Mouse (Mus musculus): ENCODE data around the gene Cc2d2b.

Cc2d2b gene

DNA sequence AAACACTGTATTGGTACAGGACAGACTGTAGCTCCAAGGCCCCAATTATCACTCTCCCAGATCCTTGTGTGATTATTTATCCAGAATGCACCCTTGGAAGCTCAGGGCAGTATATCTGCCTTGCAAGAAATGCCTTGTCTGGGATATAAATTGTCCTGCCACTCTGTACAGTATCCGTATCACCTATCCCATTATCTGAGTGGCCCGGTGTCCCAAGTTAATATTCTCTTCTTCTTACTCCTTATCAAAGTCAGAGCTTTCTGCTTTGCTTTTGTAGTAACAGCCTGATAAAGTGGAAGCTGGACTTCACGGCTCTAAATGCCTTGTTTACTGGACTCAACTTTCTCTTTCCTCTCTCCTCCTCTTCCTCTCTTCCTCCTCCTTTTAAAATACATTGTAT is 64.2 kb downstream of the Cc2d2b start:
- TF ChIP-seq GATA4 (IDR thresholded peaks at IDR 0.05; ENCODE audit: insufficient replicate concordance, low read length) = no peak

- TF ChIP-seq GATA4 (IDR thresholded peaks at IDR 0.05; ENCODE audit: insufficient replicate concordance, low read length) = no peak
Observed at GRCm38 (mm10) chr19:40813385-40813784, 64.8 kb downstream of the Cc2d2b start.

- TF ChIP-seq GATA4 (IDR thresholded peaks at IDR 0.05; ENCODE audit: insufficient replicate concordance, low read length) = no peak
Observed at GRCm38 (mm10) chr19:40815645-40816183, 67.2 kb downstream of the Cc2d2b start.

- no peak for TF ChIP-seq GATA4 (IDR thresholded peaks at IDR 0.05; ENCODE audit: insufficient replicate concordance, low read length)
Observed at GRCm38 (mm10) chr19:40817901-40818532, 69.5 kb downstream of the Cc2d2b start.

- no peak for TF ChIP-seq GATA4 (IDR thresholded peaks at IDR 0.05; ENCODE audit: insufficient replicate concordance, low read length)
Observed at GRCm38 (mm10) chr19:40818764-40819163, 70.2 kb downstream of the Cc2d2b start.

- TF ChIP-seq GATA4 (IDR thresholded peaks at IDR 0.05; ENCODE audit: insufficient replicate concordance, low read length) = no peak
Observed at GRCm38 (mm10) chr19:40821306-40821825, 72.8 kb downstream of the Cc2d2b start.

DNA sequence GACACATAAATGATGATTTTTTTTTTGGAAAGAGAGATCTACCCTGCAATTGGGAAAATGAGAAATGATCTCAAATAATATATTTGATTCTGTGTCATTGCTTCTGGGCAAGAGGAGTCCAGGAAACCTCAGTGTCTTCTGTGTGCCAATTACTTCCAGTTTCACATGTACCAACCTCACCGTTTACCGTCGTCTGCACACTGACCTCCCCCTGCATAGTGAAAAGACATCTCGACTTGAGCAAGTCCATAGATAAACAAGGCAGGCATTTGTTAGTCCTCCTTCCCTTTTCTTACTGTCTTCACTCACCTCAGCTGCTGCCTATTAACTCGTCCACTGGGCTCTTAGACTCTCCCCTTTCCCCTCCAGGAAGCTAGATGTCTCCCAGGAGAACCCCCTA is 77.1 kb downstream of the Cc2d2b start:
- TF ChIP-seq GATA4 (IDR thresholded peaks at IDR 0.05; ENCODE audit: insufficient replicate concordance, low read length) = no peak

- no peak for TF ChIP-seq GATA4 (IDR thresholded peaks at IDR 0.05; ENCODE audit: insufficient replicate concordance, low read length)
Observed at GRCm38 (mm10) chr19:40826735-40827134, 78.2 kb downstream of the Cc2d2b start.

- TF ChIP-seq GATA4 (IDR thresholded peaks at IDR 0.05; ENCODE audit: insufficient replicate concordance, low read length) = no peak
Observed at GRCm38 (mm10) chr19:40830198-40830597, 81.6 kb downstream of the Cc2d2b start.

- TF ChIP-seq GATA4 (IDR thresholded peaks at IDR 0.05; ENCODE audit: insufficient replicate concordance, low read length) = peak; percentile 32; the same call in 1 of the 2 replicates
Observed at GRCm38 (mm10) chr19:40830703-40831415, 82.3 kb downstream of the Cc2d2b start, which contains the start of gene Ccnj. TSS of gene Ccnj (plus strand) at chr19:40831279.

DNA sequence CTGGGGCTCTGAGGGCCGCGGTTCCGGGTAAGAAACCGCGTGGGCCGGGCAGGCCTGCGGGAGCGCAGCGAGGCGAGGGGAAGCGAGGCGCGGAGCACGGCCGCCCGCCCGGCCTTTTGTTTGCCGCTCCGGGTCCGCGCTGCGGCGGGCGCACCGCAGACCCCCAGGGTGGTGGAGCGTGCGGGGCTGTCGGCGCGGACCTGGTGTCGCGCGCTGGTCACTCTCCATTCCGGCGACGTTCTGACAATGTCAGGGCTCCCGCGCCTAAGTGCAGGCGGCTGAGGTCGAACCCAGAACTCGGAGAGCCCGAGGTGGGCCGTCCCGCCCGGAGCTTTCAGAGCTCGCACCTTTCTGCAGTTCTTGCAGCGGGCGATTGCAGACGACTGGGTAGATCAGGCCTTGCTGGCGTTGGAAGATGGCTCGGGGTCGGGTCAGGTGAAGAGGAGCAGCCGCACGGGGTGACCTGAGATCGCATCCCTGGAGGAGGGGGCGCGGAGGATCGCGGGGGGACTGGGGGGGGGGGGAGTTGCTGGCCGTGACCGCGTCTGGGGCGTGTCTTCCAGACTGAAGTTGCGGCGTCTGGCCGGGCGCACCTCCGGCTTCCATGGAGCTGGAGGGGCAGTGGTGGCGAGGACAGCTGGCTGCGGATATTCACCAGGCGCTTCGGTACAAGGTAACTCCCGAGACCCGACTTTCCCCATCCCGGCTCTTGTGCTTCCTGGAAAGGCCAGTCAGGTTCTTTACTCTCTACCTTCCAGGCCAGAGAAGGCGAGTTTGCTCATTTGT is 83.1 kb downstream of the Cc2d2b start:
- TF ChIP-seq GATA4 (IDR thresholded peaks at IDR 0.05; ENCODE audit: insufficient replicate concordance, low read length) = no peak

DNA sequence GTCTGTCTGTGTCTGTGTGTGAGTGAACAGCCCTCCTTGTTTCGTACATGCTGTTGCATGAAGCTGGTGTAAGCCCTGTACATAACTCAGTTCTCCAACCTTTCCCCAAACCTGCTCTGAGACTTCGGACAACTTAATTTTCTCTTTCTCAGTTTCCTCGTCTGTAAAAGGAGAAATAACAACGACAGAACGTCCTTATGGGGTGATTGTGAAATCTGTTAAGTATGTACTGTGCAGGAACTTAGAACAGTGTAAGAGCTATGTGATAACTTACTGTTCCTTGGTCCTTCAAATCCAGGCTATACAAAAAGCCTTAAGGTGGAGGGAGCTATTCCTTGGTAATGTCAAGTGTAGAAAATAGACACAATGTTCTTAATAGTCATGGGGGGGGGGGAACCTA is 83.8 kb downstream of the Cc2d2b start:
- no peak for TF ChIP-seq GATA4 (IDR thresholded peaks at IDR 0.05; ENCODE audit: insufficient replicate concordance, low read length)

DNA sequence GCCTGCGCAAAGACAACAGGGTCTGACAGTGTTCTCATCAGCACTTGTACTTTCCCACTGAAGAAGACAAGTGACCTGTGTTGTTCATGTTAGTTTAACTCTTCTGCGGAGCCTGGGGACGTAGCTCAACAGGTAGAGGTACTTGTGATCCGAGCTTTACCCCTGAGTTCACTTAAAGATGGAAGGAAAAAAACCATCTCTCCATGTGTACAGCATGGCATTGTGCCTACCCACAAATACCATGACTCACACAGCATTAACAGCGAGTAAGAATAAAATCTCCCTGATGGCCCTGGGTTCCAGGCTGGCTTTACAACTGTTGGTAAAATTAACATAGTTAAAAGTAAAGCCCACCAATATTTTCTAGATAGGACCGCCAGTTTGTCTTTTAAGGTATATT is 85.9 kb downstream of the Cc2d2b start:
- TF ChIP-seq GATA4 (IDR thresholded peaks at IDR 0.05; ENCODE audit: insufficient replicate concordance, low read length) = no peak

GRCm38 (mm10) chr19:40838205-40838604 is 89.7 kb downstream of the Cc2d2b start:
- TF ChIP-seq GATA4 (IDR thresholded peaks at IDR 0.05; ENCODE audit: insufficient replicate concordance, low read length) = no peak

GRCm38 (mm10) chr19:40840303-40840702 is 91.8 kb downstream of the Cc2d2b start:
- TF ChIP-seq GATA4 (IDR thresholded peaks at IDR 0.05; ENCODE audit: insufficient replicate concordance, low read length) = peak; percentile 83

All from liver, adult (tissue).